Mouse (Mus musculus) skeletal muscle tissue, adult 2 months (tissue): ENCODE results near the gene Rragd.
"Not testable (repeated sequence)": the region's sequence is repeated elsewhere in the genome, so short reads cannot be mapped to it uniquely, and the experiment has no call there.

Experiments used
- DNase-seq: peaks from one replicate; pipeline ENCODE4 v3.0.0-alpha.2; 2012; ENCODE audit warnings: low read depth, low spot score

Gene Rragd

GRCm38 (mm10) chr4:32984801-32985675, 2.2 kb downstream of the Rragd start:
- DNase-seq: no peak

- no peak for DNase-seq
Observed at GRCm38 (mm10) chr4:32985684-32986083, 2.8 kb downstream of the Rragd start.

DNA sequence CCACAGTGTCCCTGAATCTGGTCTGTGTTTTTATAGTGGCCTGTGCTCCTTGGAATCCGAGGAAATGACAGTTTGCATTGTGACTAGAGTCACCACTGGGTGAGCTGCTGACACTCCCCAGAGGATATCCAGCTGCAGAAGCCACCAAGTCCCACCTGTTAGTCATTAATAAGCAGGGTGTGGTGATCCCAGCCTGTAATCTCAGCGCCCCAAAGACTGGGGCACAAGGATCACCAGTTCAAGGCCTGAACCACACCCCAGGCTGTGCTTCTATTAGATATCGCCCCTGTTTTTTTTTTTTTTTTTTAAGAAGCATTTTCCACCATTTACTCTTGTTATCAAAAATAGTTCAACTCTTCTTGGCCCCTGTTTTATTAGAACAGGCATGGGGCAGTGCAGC, 4.2 kb downstream of the Rragd start:
- peak; percentile 14 for DNase-seq

DNA sequence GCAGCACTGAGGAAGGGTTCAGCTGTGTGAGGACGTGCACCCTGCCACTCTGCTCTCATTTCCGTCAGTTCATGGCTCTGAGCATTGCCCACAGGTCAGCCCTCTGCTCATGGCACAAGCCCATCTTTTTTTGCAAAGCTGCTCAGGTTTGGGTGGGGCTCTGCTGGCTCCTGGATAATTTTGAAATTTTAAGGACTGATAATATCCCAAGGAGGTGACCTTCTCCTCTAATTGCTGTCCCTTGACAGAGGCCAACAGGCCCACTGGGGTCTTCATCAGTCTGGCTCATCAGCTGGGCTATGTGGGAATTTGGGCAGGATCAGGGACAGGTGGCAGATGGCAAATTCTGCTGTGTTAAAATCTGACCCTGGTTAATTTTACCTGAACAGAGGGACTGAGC, 6.5 kb downstream of the Rragd start:
- DNase-seq: no peak

DNA sequence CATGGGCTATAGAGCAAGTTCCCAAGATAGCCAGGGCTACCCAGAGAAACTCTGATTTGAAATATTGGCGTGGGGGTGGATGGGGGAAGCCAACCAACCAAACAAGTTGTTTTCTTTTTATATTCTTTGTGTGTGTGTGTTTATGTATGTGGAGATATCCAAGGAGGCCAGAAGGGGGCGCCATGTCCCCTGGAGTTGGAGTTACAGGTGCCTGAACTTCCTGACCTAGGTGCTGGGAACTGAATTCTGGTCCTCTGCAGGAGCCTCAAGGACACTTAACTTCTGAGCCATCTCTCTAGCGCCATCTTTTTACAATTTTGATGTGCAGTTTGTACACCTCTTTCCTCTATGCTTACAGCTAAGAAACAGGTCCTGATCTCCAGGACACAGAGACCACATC, 11.3 kb downstream of the Rragd start:
- no peak for DNase-seq

DNA sequence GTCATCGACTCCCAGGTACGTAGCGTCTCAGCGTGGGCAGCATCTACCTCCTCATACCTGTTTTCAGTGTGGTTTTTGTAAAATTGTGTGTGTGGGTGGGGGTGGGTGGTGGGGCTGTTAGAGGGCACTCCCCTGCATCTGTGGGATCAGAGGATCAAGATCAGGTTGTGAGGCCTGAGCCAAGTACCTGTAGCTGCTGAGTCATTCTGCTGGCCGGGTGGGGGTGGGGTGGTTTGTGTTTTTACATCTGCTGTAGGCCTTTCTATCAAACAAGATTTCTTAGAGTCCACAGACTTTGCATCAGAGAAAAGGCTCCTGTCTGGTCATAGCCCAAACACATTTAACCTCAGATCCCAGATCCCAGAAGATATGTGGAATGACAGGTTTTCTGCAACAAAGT, 13.2 kb downstream of the Rragd start:
- DNase-seq: no peak

- no peak for DNase-seq
Observed at GRCm38 (mm10) chr4:32997571-32997970, 14.7 kb downstream of the Rragd start.

- DNase-seq: no peak
Observed at GRCm38 (mm10) chr4:32998996-32999395, 16.2 kb downstream of the Rragd start.

DNA sequence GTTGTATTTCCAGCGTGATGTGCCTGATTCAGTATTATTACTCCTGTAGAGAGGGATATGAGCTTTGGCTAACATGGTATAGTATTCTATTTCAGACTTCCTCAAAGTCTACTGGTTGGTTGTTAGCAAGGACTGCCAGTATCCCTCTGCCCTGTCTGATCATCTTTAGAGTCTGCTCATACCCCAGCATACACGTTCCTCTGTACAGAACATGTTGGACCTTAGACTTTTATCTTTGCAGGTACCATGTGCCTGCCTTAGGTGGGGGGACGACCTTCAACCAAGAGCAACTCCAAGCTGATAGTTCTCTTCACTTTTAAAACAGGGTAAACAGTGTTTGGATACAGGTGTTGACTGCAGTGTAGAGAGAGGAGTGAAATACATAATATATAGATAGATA, 19.2 kb downstream of the Rragd start:
- DNase-seq: no peak

- DNase-seq: not testable (repeated sequence)
Observed at GRCm38 (mm10) chr4:33005595-33006470, 23.0 kb downstream of the Rragd start.

GRCm38 (mm10) chr4:33006844-33007243, 24.0 kb downstream of the Rragd start:
- no peak for DNase-seq

- no peak for DNase-seq
Observed at GRCm38 (mm10) chr4:33007443-33008217, 24.8 kb downstream of the Rragd start.

- DNase-seq: no peak
Observed at GRCm38 (mm10) chr4:33010078-33010477, 27.2 kb downstream of the Rragd start.

- DNase-seq: no peak
Observed at GRCm38 (mm10) chr4:33012484-33012883, 29.6 kb downstream of the Rragd start.

DNA sequence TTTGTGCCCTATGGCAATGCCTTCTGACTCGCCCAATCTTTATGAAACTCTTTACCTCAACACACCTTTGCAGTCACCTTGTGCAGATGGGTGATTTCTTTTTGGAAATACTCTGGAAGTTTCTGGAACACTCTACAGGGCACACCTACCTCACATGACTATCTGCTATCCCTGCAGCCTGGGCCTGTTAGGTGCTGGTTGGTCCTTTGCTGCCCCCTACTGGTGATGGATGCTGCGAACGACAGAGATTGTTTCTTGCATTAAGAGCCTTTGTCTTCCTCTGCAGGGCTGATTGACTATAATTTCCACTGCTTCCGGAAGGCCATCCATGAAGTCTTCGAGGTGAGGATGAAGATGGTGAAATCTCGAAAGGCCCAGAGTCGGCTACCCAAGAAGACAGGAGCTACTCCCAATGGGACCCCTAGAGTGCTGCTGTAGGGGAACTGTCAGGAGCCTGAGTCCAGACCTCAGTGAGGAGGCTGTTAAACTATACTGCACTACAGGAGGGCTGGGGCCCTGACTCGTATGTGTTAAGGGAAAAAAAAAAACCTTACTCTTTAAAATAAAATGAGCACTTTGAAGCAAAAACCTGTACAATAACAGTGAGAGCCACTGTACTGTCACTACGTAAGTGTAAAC, 35.6 kb downstream of the Rragd start:
- peak; percentile 81 for DNase-seq

- no peak for DNase-seq
Observed at GRCm38 (mm10) chr4:33024420-33024819, 41.6 kb downstream of the Rragd start.

DNA sequence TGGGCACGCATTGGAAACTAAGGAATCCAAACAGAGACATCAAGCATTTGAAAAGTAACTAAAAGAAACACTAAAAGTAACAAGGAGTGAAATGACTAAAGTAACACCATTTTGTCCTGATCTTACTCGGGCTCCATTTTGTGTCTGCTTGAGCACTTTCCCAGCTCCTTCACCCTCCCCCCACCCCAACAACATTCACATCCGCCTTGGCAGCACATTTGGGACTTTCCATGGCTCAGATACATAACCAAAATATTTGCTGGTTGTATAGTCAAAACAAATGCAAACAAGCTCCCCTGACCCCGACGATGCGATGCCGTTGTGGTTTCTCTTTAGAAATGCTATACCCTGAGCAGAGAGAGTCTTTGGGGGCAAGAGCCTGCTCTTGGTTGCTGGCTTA, 46.3 kb downstream of the Rragd start:
- DNase-seq: no peak

GRCm38 (mm10) chr4:33030264-33031194, 47.7 kb downstream of the Rragd start:
- peak; percentile 23 for DNase-seq

DNA sequence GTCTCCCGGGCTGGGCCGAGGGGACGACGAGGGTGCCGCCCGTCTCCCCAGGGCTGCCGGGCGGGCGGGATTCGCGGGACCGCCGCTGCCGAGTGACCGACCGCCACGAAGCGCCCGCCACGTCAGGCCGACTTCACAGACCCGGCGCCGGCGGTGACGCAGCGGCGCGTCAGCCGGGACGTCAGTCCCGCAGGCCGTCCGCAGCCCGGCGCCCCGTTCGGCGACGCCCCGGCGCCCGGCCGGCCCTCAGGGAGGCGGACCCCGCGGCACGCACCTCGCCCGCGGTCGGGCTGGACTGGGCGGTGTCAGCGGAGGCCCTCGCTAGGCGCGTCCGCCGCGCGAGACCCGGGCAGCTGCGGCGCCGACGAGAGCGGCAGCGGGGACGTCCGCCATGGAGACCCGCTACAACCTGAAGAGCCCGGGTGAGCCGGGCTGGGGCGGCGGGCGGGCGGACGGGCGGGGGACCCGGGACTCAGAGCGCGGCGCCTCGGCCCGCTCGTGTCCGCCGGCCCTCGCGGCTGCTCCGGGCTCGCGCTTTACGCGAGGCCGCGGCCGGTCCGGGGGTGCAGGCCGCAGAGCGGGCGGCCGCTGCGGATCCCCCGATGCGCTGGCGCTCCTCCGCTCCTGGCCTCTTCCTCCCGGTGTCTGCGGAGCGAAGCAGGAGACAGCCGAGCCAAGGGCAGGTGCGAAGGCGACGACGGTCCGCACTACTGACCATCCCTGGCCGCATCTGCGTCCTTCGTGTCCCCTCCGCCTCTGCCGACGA, 48.5 kb downstream of the Rragd start, which contains the start of gene Ube2j1:
TSS of gene Ube2j1 (plus strand) at position 222 of the 766 bp plus-strand sequence.
- DNase-seq: peak; percentile 88
